Mouse (Mus musculus): ENCODE measurements around the gene Dhx30.

DNA sequence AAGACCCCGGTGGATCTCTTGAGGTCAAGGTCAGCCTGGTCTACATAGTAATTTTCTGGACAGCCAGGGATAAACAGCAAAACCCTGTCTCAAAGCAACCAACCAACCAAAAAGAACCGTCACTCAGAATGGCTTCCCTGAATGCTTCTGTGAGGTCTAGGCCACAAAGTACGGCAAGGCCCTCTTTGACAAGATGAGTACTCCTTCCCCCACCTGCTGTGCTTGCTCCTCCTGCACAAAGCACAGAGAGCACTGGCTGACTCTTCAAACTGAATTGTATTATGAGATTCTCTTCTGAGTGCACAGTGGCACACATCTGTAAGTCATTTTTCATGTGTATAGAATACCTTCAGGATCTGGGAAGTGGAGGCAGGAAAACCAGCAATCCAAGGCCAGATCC, 19.8 kb downstream of the Dhx30 start:
- TF ChIP-seq CTCF (IDR thresholded peaks at IDR 0.05; ENCODE audit: low read depth, low read length) (no peak), GATA1 (IDR thresholded peaks at IDR 0.05; ENCODE audit: borderline replicate concordance, low read length) (no peak), TAL1 (conservative IDR thresholded peaks at IDR 0.05; ENCODE audit: low read depth, low read length) (no peak), GATA2 (IDR thresholded peaks at IDR 0.05; ENCODE audit: borderline replicate concordance, low read depth, low read length) (no peak), POLR2AphosphoS5 (IDR thresholded peaks at IDR 0.05; ENCODE audit: insufficient replicate concordance, low read depth, low read length) (no peak)

Measured in G1E (cell line).